Mouse (Mus musculus): ENCODE measurements around the gene Nav2. TPM values are rescaled to one million over a fixed set of nuclear protein-coding genes. Genes with fewer than 3 reads are reported as not detected.

Nav2 gene
- polyA plus RNA-seq (2016; fragmentation: Nextera tagmentation; extraction: Ambion mirVana) = 19.1 and 25.6 TPM in 2 replicates

GRCm38 (mm10) chr7:48908521-48909341 is at the start of gene Nav2:
Gene Nav2 (plus strand): TSS chr7:48908716.
- Histone ChIP-seq H3K4me1 (replicated peaks) (peaks cover 15% of the 10 kb centered on the region; the same call in 1 of the 2 replicates), H3K4me3 (no peak within 1 kb of the TSS), H3K9me3 (no peaks in the 10 kb centered on the region), H3K27me3 (ENCODE audit: insufficient read depth, poor library complexity, severe bottlenecking) (peaks cover 22% of the 10 kb centered on the region), H3K36me3 (no peaks in the 10 kb centered on the region), H3K27ac (no peak within 1 kb of the TSS)
- WGBS = 73% methylated on average over 8 of the region's 8 CpGs
- DNase-seq (ENCODE audit: low spot score) = no peak

DNA sequence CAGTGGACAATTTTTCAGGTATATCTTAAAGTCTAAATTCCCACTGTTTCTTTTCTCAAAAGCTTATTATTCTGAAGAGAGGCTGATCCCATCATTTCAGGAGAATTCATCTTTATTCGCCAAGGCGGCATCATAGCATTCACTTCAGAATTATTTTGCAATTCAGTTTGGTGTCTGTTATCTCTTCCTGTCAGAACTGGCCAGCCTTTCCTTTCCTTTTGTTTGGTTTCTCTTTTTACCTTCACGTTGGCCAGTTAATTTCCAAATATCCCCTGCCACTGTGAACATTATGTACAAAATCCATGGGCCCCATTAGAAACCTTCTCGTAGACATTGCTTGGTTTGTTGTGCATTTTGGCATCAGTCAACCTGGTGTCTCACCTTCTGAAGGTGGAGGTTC is 49.2 kb upstream of the Nav2 start:
- WGBS = 93% methylated on average over 4 of the region's 4 CpGs
- Histone ChIP-seq H3K36me3 (peaks cover 9% of the 10 kb centered on the region), H3K27me3 (ENCODE audit: insufficient read depth, poor library complexity, severe bottlenecking) (no peaks in the 10 kb centered on the region), H3K27ac (no peak overlapping the region), H3K4me3 (no peak overlapping the region), H3K4me1 (replicated peaks) (0 out of 2 replicates have a peak, but pooled peaks cover 3% of the 10 kb centered on the region), H3K9me3 (no peaks in the 10 kb centered on the region)
- DNase-seq (ENCODE audit: low spot score) = no peak

DNA sequence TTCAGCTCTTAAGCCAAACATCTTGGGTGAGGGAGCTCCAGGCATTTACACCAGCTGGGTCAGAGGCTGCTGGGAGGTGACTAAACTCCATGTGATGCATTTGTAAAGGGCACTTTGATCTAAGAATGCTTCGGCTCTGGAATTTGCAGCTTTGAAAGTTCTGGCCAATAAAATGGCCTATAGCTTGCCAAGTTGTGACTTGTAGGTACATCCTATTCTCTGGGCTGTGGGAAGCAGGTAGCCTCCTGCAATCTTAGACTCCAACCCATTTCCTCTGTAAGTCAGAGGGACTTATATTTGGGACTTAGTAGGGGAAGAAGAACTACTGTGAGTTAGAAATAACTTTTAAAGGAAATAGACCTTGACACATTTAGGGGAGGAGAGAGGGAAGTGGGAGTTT is 47.6 kb upstream of the Nav2 start:
- Histone ChIP-seq H3K9me3 (no peaks in the 10 kb centered on the region), H3K36me3 (peaks cover 24% of the 10 kb centered on the region)
- WGBS = 77% methylated on average over 1 of the region's 1 CpGs

GRCm38 (mm10) chr7:48861796-48862195 is 46.7 kb upstream of the Nav2 start:
- no peaks in the 10 kb centered on the region for H3K27me3 ChIP-seq (ENCODE audit: insufficient read depth, poor library complexity, severe bottlenecking)
- peaks cover 33% of the 10 kb centered on the region for H3K36me3 ChIP-seq
- H3K4me1 ChIP-seq (replicated peaks) = 0 out of 2 replicates have a peak, but pooled peaks cover 3% of the 10 kb centered on the region
- H3K4me3 ChIP-seq = no peak overlapping the region
- DNase-seq (ENCODE audit: low spot score) = no peak
- H3K27ac ChIP-seq = no peak overlapping the region
- H3K9me3 ChIP-seq = no peaks in the 10 kb centered on the region
- WGBS = 93% methylated on average over 4 of the region's 4 CpGs

More for the DNA sequence above, 47.6 kb upstream of the Nav2 start:
- H3K27ac ChIP-seq = no peak overlapping the region
- DNase-seq (ENCODE audit: low spot score) = no peak
- H3K4me3 ChIP-seq = no peak overlapping the region
- H3K27me3 ChIP-seq (ENCODE audit: insufficient read depth, poor library complexity, severe bottlenecking) = no peaks in the 10 kb centered on the region
- H3K4me1 ChIP-seq (replicated peaks) = 0 out of 2 replicates have a peak, but pooled peaks cover 3% of the 10 kb centered on the region

- H3K4me3 ChIP-seq = no peak overlapping the region
- no peaks in the 10 kb centered on the region for H3K9me3 ChIP-seq
- no peak for DNase-seq (ENCODE audit: low spot score)
- H3K27ac ChIP-seq = no peak overlapping the region
- H3K27me3 ChIP-seq (ENCODE audit: insufficient read depth, poor library complexity, severe bottlenecking) = no peaks in the 10 kb centered on the region
- 0 out of 2 replicates have a peak, but pooled peaks cover 3% of the 10 kb centered on the region for H3K4me1 ChIP-seq (replicated peaks)
- H3K36me3 ChIP-seq = peaks cover 57% of the 10 kb centered on the region
Measured at GRCm38 (mm10) chr7:48864199-48864598, 44.3 kb upstream of the Nav2 start.

DNA sequence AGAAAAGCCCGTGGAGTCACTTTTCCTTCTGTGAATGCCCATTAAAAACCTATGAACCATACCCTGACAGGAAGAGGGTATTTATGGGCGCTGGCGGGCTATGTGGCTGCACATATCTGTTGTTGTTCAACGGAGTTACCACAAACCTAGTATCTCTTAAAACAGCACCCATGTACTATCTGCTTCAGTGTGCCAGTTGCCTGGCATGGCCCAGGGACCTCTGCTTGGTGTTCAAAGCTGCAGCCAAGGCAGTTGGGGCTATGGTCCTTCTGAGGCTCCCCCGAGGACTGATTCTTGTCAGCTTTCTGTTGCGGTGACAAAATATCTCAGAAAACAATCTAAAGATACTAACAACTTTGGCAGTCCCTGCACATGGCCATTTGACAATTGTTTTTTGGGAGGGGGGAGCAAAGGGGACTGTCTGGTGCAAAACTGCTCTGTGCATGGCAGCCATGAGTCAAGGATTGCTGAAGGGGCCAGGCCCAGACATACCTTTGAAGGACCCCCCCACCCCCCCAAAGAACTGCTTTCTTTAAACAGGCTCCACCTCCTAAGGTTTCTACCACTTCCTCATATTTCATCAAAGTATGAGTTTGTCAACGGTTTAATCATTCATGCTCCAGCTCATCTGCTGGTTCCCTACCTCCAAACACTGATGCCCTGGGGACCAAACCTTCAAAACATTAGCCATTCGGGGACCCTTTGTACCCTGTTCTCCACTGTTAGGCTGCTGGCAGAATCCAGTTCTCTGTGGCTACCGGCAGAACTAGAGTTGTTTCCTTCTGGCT is 43.7 kb upstream of the Nav2 start:
- Histone ChIP-seq H3K36me3 (peaks cover 63% of the 10 kb centered on the region), H3K27ac (no peak overlapping the region), H3K9me3 (no peaks in the 10 kb centered on the region), H3K4me3 (no peak overlapping the region), H3K4me1 (replicated peaks) (0 out of 2 replicates have a peak, but pooled peaks cover 3% of the 10 kb centered on the region), H3K27me3 (ENCODE audit: insufficient read depth, poor library complexity, severe bottlenecking) (no peaks in the 10 kb centered on the region)
- WGBS = 93% methylated on average over 9 of the region's 9 CpGs
- no peak for DNase-seq (ENCODE audit: low spot score)

GRCm38 (mm10) chr7:48867576-48867975 is 40.9 kb upstream of the Nav2 start:
- H3K27ac ChIP-seq = no peak overlapping the region
- H3K27me3 ChIP-seq (ENCODE audit: insufficient read depth, poor library complexity, severe bottlenecking) = no peaks in the 10 kb centered on the region
- DNase-seq (ENCODE audit: low spot score) = no peak
- H3K36me3 ChIP-seq = peaks cover 90% of the 10 kb centered on the region
- H3K9me3 ChIP-seq = no peaks in the 10 kb centered on the region
- 97% methylated on average over 18 of the region's 18 CpGs for WGBS
- H3K4me1 ChIP-seq (replicated peaks) = no peaks in the 10 kb centered on the region
- no peak overlapping the region for H3K4me3 ChIP-seq

DNA sequence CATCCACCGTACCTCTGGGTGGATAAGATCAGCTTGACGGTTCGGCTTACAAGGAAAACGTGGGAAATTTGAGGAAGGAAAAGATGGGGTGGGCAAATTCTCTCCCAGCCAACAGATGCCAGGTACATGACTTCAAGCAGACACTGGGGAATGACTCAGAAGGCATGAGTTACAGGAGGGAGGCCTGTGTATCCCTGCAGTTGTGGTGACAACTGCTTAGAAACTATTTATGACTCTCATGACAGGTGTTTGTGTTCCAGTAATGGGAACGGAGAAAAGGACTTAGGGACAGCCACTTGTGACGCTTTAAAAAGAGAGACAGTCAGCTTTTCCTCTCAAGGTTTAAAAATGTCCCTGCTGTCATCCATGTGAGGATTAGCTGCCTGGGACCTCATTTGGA is 38.4 kb upstream of the Nav2 start:
- Histone ChIP-seq H3K4me3 (no peak overlapping the region), H3K27me3 (ENCODE audit: insufficient read depth, poor library complexity, severe bottlenecking) (no peaks in the 10 kb centered on the region), H3K4me1 (replicated peaks) (no peaks in the 10 kb centered on the region), H3K27ac (no peak overlapping the region), H3K9me3 (no peaks in the 10 kb centered on the region), H3K36me3 (peaks cover 100% of the 10 kb centered on the region)
- DNase-seq (ENCODE audit: low spot score) = no peak
- 89% methylated on average over 6 of the region's 6 CpGs for WGBS

DNA sequence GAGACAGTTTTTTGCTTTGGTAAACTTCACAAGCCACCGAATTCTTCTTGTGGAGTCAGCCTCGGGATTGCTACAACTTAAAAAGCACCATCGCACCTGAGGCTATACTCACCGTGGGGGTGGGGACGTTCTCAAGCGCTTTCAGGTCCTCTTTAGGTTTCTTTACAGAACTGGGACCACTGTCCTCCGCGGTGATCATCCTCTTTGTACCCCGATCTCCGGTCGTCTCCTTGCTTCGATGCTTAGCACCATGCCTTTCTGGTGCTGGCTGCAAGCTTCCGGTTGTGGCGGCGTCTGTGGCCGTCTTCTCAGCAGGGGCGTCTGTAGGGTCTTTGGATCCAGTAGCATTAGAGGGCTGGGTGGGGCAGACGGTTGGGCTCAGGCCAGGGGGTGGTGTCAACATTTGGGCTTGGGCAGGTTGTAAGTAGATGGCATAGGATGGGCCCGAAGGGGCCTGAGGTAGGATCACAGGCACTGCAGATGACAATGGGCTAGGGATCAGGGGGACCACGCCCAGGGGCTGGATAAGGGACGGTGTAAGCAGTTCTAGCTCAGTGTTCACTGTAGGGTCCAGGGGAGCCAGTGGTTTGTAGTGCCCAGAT is 37.8 kb upstream of the Nav2 start:
- 95% methylated on average over 21 of the region's 21 CpGs for WGBS
- DNase-seq (ENCODE audit: low spot score) = no peak
- Histone ChIP-seq H3K9me3 (no peaks in the 10 kb centered on the region), H3K4me3 (no peak overlapping the region), H3K36me3 (peaks cover 100% of the 10 kb centered on the region), H3K27me3 (ENCODE audit: insufficient read depth, poor library complexity, severe bottlenecking) (no peaks in the 10 kb centered on the region), H3K4me1 (replicated peaks) (no peaks in the 10 kb centered on the region), H3K27ac (no peak overlapping the region)

GRCm38 (mm10) chr7:48871292-48871691 is 37.2 kb upstream of the Nav2 start:
- no peak overlapping the region for H3K4me3 ChIP-seq
- no peak for DNase-seq (ENCODE audit: low spot score)
- H3K4me1 ChIP-seq (replicated peaks) = no peaks in the 10 kb centered on the region
- H3K27ac ChIP-seq = no peak overlapping the region
- no peaks in the 10 kb centered on the region for H3K27me3 ChIP-seq (ENCODE audit: insufficient read depth, poor library complexity, severe bottlenecking)
- peaks cover 100% of the 10 kb centered on the region for H3K36me3 ChIP-seq
- 95% methylated on average over 11 of the region's 11 CpGs for WGBS
- no peaks in the 10 kb centered on the region for H3K9me3 ChIP-seq

DNA sequence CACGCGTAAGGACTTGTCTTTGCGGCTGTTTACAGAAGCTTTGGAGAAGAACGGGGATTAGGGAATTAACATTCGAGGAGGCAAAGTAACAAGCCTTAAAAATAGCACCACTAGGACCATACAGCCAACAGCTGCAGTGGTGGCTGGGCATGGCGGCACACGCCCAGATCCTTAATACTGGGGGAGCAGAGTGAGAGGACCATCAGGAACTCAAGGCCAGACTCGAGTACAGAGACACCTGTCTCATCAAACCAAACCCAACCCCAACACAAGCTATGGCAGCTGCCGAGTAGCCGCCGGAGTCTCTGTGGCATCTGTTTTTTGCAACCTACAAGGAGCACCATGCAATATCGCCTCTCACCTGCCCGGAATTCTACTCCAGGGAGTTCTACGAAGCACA is 33.4 kb upstream of the Nav2 start:
- peaks cover 12% of the 10 kb centered on the region for H3K4me1 ChIP-seq (replicated peaks)
- H3K27ac ChIP-seq = no peak overlapping the region
- H3K4me3 ChIP-seq = no peak overlapping the region
- no peak for DNase-seq (ENCODE audit: low spot score)
- no peaks in the 10 kb centered on the region for H3K9me3 ChIP-seq
- H3K27me3 ChIP-seq (ENCODE audit: insufficient read depth, poor library complexity, severe bottlenecking) = no peaks in the 10 kb centered on the region
- peaks cover 87% of the 10 kb centered on the region for H3K36me3 ChIP-seq
- WGBS = 96% methylated on average over 14 of the region's 14 CpGs

DNA sequence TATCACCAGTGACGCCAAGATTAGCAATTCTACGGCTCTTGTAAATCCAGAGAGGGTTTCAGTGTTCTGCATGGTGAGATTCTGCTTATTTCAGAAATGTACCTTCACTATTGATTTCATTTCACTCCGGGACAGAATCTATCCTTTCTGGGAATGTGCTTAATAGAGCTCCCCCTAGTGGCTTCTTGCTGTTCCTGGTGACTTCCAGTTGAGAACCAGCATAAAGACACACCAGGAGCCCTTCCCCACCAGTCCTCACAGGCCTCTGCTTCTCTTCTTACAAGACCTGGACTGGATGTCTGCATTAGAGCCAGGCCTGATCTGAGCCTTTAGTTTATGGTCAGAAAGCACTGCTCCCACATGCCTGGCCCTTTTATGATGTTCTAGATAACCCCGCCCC is 32.0 kb upstream of the Nav2 start:
- peak; percentile 35 for DNase-seq (ENCODE audit: low spot score)
- Histone ChIP-seq H3K27ac (no peak overlapping the region), H3K4me3 (no peak overlapping the region), H3K4me1 (replicated peaks) (peaks cover 21% of the 10 kb centered on the region), H3K9me3 (no peaks in the 10 kb centered on the region), H3K27me3 (ENCODE audit: insufficient read depth, poor library complexity, severe bottlenecking) (no peaks in the 10 kb centered on the region), H3K36me3 (peaks cover 73% of the 10 kb centered on the region)
- WGBS = 75% methylated on average over 4 of the region's 4 CpGs

Measured in hindbrain, embryonic 10.5 days (tissue).